Mouse (Mus musculus) heart, postnatal 10 days (tissue): Measurements from ENCODE around the gene Maml3. TPM values are rescaled to one million over a fixed set of nuclear protein-coding genes. Genes with fewer than 3 reads are reported as not detected.
A peak's percentile ranks its signal among the peaks of the same experiment; 100 is the strongest.

Experiments used
- DNase-seq, 2 experiments: peaks; one replicate each; pipeline ENCODE4 v3.0.0; 2021
- intact Hi-C: fragments of 180-260 bp; cut with DNase I; formaldehyde crosslinking; loops from one replicate; pipeline ENCODE4 v1.15.1; 2025
- total RNA-seq, 2 experiments: library from RNA; stranded (reverse); gene quantifications; 2 replicates each; pipeline ENCODE4 v1.2.3; 2021

Gene Maml3
- total RNA-seq, 2 experiments from 2014 or later = 5.4 to 5.6 TPM

GRCm38 (mm10) chr3:51765220-51765923 is 339.5 kb downstream of the Maml3 start:
- no peak for DNase-seq
- intact Hi-C loops = no loop called here

- intact Hi-C loops = no loop called here
- no peak for DNase-seq
These were observed 340.7 kb downstream of the Maml3 start for GRCm38 (mm10) chr3:51764175-51764574.

- intact Hi-C loops = no loop called here
- DNase-seq = no peak
These were observed 342.0 kb downstream of the Maml3 start for GRCm38 (mm10) chr3:51762900-51763299.

GRCm38 (mm10) chr3:51759534-51759933 is 345.3 kb downstream of the Maml3 start:
- no peak for DNase-seq
- intact Hi-C loops = no loop called here

- no peak for DNase-seq
- intact Hi-C loops = no loop called here
These were observed 347.8 kb downstream of the Maml3 start for GRCm38 (mm10) chr3:51757032-51757431.

GRCm38 (mm10) chr3:51756283-51756682 is 348.6 kb downstream of the Maml3 start:
- no peak for DNase-seq
- intact Hi-C loops = no loop called here

GRCm38 (mm10) chr3:51753262-51753661 is 351.6 kb downstream of the Maml3 start:
- no peak for DNase-seq
- intact Hi-C loops = loop anchor here (5.0 kb wide), 2 partner anchors 34 to 444 kb away; no protein-coding TSS in a partner anchor

- peak; percentile 21 to 27 for DNase-seq
- intact Hi-C loops = loop anchor here (2.0 to 5.0 kb wide), 3 partner anchors 36 to 446 kb away; no protein-coding TSS in a partner anchor
These were observed 353.4 kb downstream of the Maml3 start for GRCm38 (mm10) chr3:51751440-51751839.

GRCm38 (mm10) chr3:51749812-51750481 is 354.9 kb downstream of the Maml3 start:
- intact Hi-C loops = loop anchor here (2.0 to 5.0 kb wide), 3 partner anchors 37 to 447 kb away; no protein-coding TSS in a partner anchor
- DNase-seq = peak; percentile 84 to 85

- intact Hi-C loops = no loop called here
- peak in 1 of 2 experiments; percentile 24 for DNase-seq
These were observed 355.5 kb downstream of the Maml3 start for GRCm38 (mm10) chr3:51749421-51749811.

- intact Hi-C loops = no loop called here
- no peak for DNase-seq
These were observed 356.2 kb downstream of the Maml3 start for GRCm38 (mm10) chr3:51748436-51749376.

GRCm38 (mm10) chr3:51746816-51747215 is 358.1 kb downstream of the Maml3 start:
- intact Hi-C loops = no loop called here
- no peak for DNase-seq

GRCm38 (mm10) chr3:51745162-51745561 is 359.7 kb downstream of the Maml3 start:
- no peak for DNase-seq
- intact Hi-C loops = no loop called here

- DNase-seq = no peak
- intact Hi-C loops = no loop called here
These were observed 360.5 kb downstream of the Maml3 start for GRCm38 (mm10) chr3:51744339-51744759.

GRCm38 (mm10) chr3:51742405-51742804 is 362.5 kb downstream of the Maml3 start:
- intact Hi-C loops = no loop called here
- DNase-seq = no peak

- intact Hi-C loops = no loop called here
- DNase-seq = peak; percentile 55 to 56
These were observed 363.1 kb downstream of the Maml3 start for GRCm38 (mm10) chr3:51741824-51742223.

- intact Hi-C loops = loop anchor here (2.0 kb wide), 1 partner anchor 39 kb away; no protein-coding TSS in a partner anchor
- DNase-seq = no peak
These were observed 365.1 kb downstream of the Maml3 start for GRCm38 (mm10) chr3:51739835-51740112.

GRCm38 (mm10) chr3:51739049-51739834 is 365.6 kb downstream of the Maml3 start:
- peak; percentile 45 to 48 for DNase-seq
- intact Hi-C loops = loop anchor here (2.0 kb wide), 1 partner anchor 38 kb away; no protein-coding TSS in a partner anchor

- DNase-seq = no peak
- intact Hi-C loops = no loop called here
These were observed 371.2 kb downstream of the Maml3 start for GRCm38 (mm10) chr3:51733685-51734084.

- intact Hi-C loops = no loop called here
These were observed 372.8 kb downstream of the Maml3 start for GRCm38 (mm10) chr3:51731949-51732636.

More at GRCm38 (mm10) chr3:51731949-51732636, 372.8 kb downstream of the Maml3 start:
- no peak for DNase-seq
